Mouse (Mus musculus) forebrain, embryonic 12.5 days (tissue): ENCODE data around the gene 1700025G04Rik. TPM values are rescaled to one million over a fixed set of nuclear protein-coding genes. Genes with fewer than 3 reads are reported as not detected.

ENCODE experiments used
- ATAC-seq: fragments of 200-750 bp; cut with Nextera tagmentation; 2 replicates; pipeline ENCODE4 v1.8.0; 2017; ENCODE audit warnings: moderate TSS enrichment; ENCODE audit not compliant: low FRiP score
- H3K27ac ChIP-seq: fragments of 300-500 bp; sonication (generic); 2 replicates; pipeline ENCODE4 v1.5.1; 2016; ENCODE audit warnings: mild to moderate bottlenecking
- H3K27me3 ChIP-seq: fragments of 300-500 bp; sonication (generic); 2 replicates; pipeline ENCODE4 v1.6.1; 2016; ENCODE audit warnings: mild to moderate bottlenecking
- H3K36me3 ChIP-seq: fragments of 300-500 bp; sonication (generic); replicated peaks from 2 replicates; pipeline ENCODE4 v1.6.1; 2016; ENCODE audit warnings: mild to moderate bottlenecking
- H3K4me1 ChIP-seq: fragments of 300-500 bp; sonication (generic); 2 replicates; pipeline ENCODE4 v1.6.1; 2016
- H3K4me2 ChIP-seq: fragments of 300-500 bp; sonication (generic); 2 replicates; pipeline ENCODE4 v1.6.1; 2016; ENCODE audit warnings: mild to moderate bottlenecking, moderate library complexity
- H3K4me3 ChIP-seq: fragments of 300-500 bp; sonication (generic); replicated peaks from 2 replicates; pipeline ENCODE4 v1.5.1; 2016; ENCODE audit warnings: mild to moderate bottlenecking
- H3K9ac ChIP-seq: fragments of 300-500 bp; sonication (generic); 2 replicates; pipeline ENCODE4 v1.6.1; 2016; ENCODE audit warnings: mild to moderate bottlenecking
- H3K9me3 ChIP-seq: fragments of 300-500 bp; sonication (generic); 2 replicates; pipeline ENCODE4 v1.6.1; 2016
- WGBS: fragments of 180-500 bp; shearing (Covaris S2); methylation state at CpG from one replicate; pipeline ENCODE4 v1.1.7; 2016; 5-methylcytosine and 5-hydroxymethylcytosine counted together
- polyA plus RNA-seq: library from polyadenylated mRNA; unstranded; fragments of >200 nt; fragmentation: Nextera tagmentation; extraction: Ambion mirVana; gene quantifications from 2 replicates; pipeline ENCODE4 v1.2.1, GENCODE M21; 2016

1700025G04Rik gene
- polyA plus RNA-seq, 1 experiment from 2014 or later: 36.4 TPM

GRCm38 (mm10) chr1:152088030-152088429 is 1.9 kb downstream of the 1700025G04Rik start:
- Histone ChIP-seq H3K4me1 (peaks cover 58% of the 10 kb centered on the region), H3K36me3 (no peaks in the 10 kb centered on the region), H3K4me2 (peak overlapping the region; percentile 81), H3K4me3 (peak overlapping the region; percentile 90), H3K9ac (peak overlapping the region; percentile 42), H3K9me3 (no peaks in the 10 kb centered on the region), H3K27ac (no peak overlapping the region), H3K27me3 (no peaks in the 10 kb centered on the region)
- ATAC-seq: no peak
- 62% methylated on average over 5 of the region's 5 CpGs for WGBS

GRCm38 (mm10) chr1:152086951-152087350 is 3.0 kb downstream of the 1700025G04Rik start:
- H3K4me1 ChIP-seq: peaks cover 63% of the 10 kb centered on the region
- no peak overlapping the region for H3K9ac ChIP-seq
- no peaks in the 10 kb centered on the region for H3K9me3 ChIP-seq
- WGBS: 18% methylated on average over 3 of the region's 3 CpGs
- no peaks in the 10 kb centered on the region for H3K36me3 ChIP-seq
- H3K27me3 ChIP-seq: no peaks in the 10 kb centered on the region
- H3K27ac ChIP-seq: no peak overlapping the region
- peak overlapping the region; percentile 81 for H3K4me2 ChIP-seq
- ATAC-seq: no peak
- no peak overlapping the region for H3K4me3 ChIP-seq

GRCm38 (mm10) chr1:152085561-152085960 is 4.4 kb downstream of the 1700025G04Rik start:
- Histone ChIP-seq H3K4me2 (no peak overlapping the region), H3K27ac (no peak overlapping the region), H3K27me3 (no peaks in the 10 kb centered on the region), H3K9ac (no peak overlapping the region), H3K4me3 (no peak overlapping the region), H3K9me3 (no peaks in the 10 kb centered on the region), H3K36me3 (no peaks in the 10 kb centered on the region), H3K4me1 (peaks cover 56% of the 10 kb centered on the region)
- ATAC-seq: no peak
- 79% methylated on average over 5 of the region's 5 CpGs for WGBS

- H3K4me1 ChIP-seq: peaks cover 56% of the 10 kb centered on the region
- 34% methylated on average over 15 of the region's 15 CpGs for WGBS
- H3K36me3 ChIP-seq: no peaks in the 10 kb centered on the region
- H3K27ac ChIP-seq: no peak overlapping the region
- H3K9me3 ChIP-seq: no peaks in the 10 kb centered on the region
- peak overlapping the region; percentile 24 for H3K4me2 ChIP-seq
- H3K9ac ChIP-seq: no peak overlapping the region
- no peaks in the 10 kb centered on the region for H3K27me3 ChIP-seq
- no peak for ATAC-seq
- no peak overlapping the region for H3K4me3 ChIP-seq
Measured at GRCm38 (mm10) chr1:152084638-152085345, 5.1 kb downstream of the 1700025G04Rik start.

- Histone ChIP-seq H3K4me2 (no peak overlapping the region), H3K9ac (no peak overlapping the region), H3K9me3 (no peaks in the 10 kb centered on the region), H3K27me3 (no peaks in the 10 kb centered on the region), H3K27ac (no peak overlapping the region), H3K36me3 (no peaks in the 10 kb centered on the region), H3K4me3 (no peak overlapping the region), H3K4me1 (peaks cover 41% of the 10 kb centered on the region)
- no peak for ATAC-seq
- 80% methylated on average over 8 of the region's 8 CpGs for WGBS
Measured at GRCm38 (mm10) chr1:152081954-152082711, 7.8 kb downstream of the 1700025G04Rik start.

- H3K36me3 ChIP-seq: no peaks in the 10 kb centered on the region
- H3K4me3 ChIP-seq: no peak overlapping the region
- no peaks in the 10 kb centered on the region for H3K9me3 ChIP-seq
- 97% methylated on average over 7 of the region's 7 CpGs for WGBS
- H3K9ac ChIP-seq: no peak overlapping the region
- H3K4me1 ChIP-seq: peaks cover 36% of the 10 kb centered on the region
- H3K4me2 ChIP-seq: no peak overlapping the region
- no peaks in the 10 kb centered on the region for H3K27me3 ChIP-seq
- ATAC-seq: no peak
- H3K27ac ChIP-seq: no peak overlapping the region
Measured at GRCm38 (mm10) chr1:152081121-152081520, 8.8 kb downstream of the 1700025G04Rik start.

- Histone ChIP-seq H3K27ac (no peak overlapping the region), H3K27me3 (no peaks in the 10 kb centered on the region), H3K4me1 (peaks cover 35% of the 10 kb centered on the region), H3K9ac (no peak overlapping the region), H3K4me3 (no peak overlapping the region), H3K9me3 (no peaks in the 10 kb centered on the region), H3K4me2 (no peak overlapping the region), H3K36me3 (no peaks in the 10 kb centered on the region)
- WGBS: 82% methylated on average over 6 of the region's 6 CpGs
- ATAC-seq: no peak
Measured at GRCm38 (mm10) chr1:152080244-152080643, 9.7 kb downstream of the 1700025G04Rik start.

- no peak overlapping the region for H3K4me2 ChIP-seq
- H3K27ac ChIP-seq: no peak overlapping the region
- no peak overlapping the region for H3K9ac ChIP-seq
- peak; percentile 60; the same call in 1 of the 2 replicates for ATAC-seq
- H3K27me3 ChIP-seq: no peaks in the 10 kb centered on the region
- H3K36me3 ChIP-seq: no peaks in the 10 kb centered on the region
- peaks cover 23% of the 10 kb centered on the region for H3K4me1 ChIP-seq
- H3K4me3 ChIP-seq: no peak overlapping the region
- no peaks in the 10 kb centered on the region for H3K9me3 ChIP-seq
- WGBS: 57% methylated on average over 11 of the region's 11 CpGs
Measured at GRCm38 (mm10) chr1:152077171-152077715, 12.7 kb downstream of the 1700025G04Rik start.

- H3K27me3 ChIP-seq: no peaks in the 10 kb centered on the region
- H3K4me3 ChIP-seq: no peak overlapping the region
- H3K36me3 ChIP-seq: no peaks in the 10 kb centered on the region
- 86% methylated on average over 14 of the region's 14 CpGs for WGBS
- no peak overlapping the region for H3K4me2 ChIP-seq
- H3K9ac ChIP-seq: no peak overlapping the region
- ATAC-seq: no peak
- no peak overlapping the region for H3K27ac ChIP-seq
- no peaks in the 10 kb centered on the region for H3K9me3 ChIP-seq
- H3K4me1 ChIP-seq: peaks cover 28% of the 10 kb centered on the region
Measured at GRCm38 (mm10) chr1:152076222-152076845, 13.6 kb downstream of the 1700025G04Rik start.

- no peak overlapping the region for H3K4me2 ChIP-seq
- H3K9me3 ChIP-seq: no peaks in the 10 kb centered on the region
- H3K27ac ChIP-seq: no peak overlapping the region
- H3K4me1 ChIP-seq: peaks cover 29% of the 10 kb centered on the region
- no peaks in the 10 kb centered on the region for H3K36me3 ChIP-seq
- no peak overlapping the region for H3K9ac ChIP-seq
- no peak for ATAC-seq
- no peaks in the 10 kb centered on the region for H3K27me3 ChIP-seq
- WGBS: 86% methylated on average over 6 of the region's 6 CpGs
- no peak overlapping the region for H3K4me3 ChIP-seq
Measured at GRCm38 (mm10) chr1:152075725-152076124, 14.2 kb downstream of the 1700025G04Rik start.

- H3K4me1 ChIP-seq: peaks cover 19% of the 10 kb centered on the region; the same call in 1 of the 2 replicates
- WGBS: 56% methylated on average over 4 of the region's 4 CpGs
- no peak overlapping the region for H3K9ac ChIP-seq
- H3K36me3 ChIP-seq: no peaks in the 10 kb centered on the region
- no peak overlapping the region for H3K27ac ChIP-seq
- no peak for ATAC-seq
- H3K4me2 ChIP-seq: no peak overlapping the region
- no peaks in the 10 kb centered on the region for H3K9me3 ChIP-seq
- no peaks in the 10 kb centered on the region for H3K27me3 ChIP-seq
- no peak overlapping the region for H3K4me3 ChIP-seq
Measured at GRCm38 (mm10) chr1:152070441-152070840, 19.5 kb downstream of the 1700025G04Rik start.

GRCm38 (mm10) chr1:152069745-152070144 is 20.2 kb downstream of the 1700025G04Rik start:
- Histone ChIP-seq H3K4me2 (no peak overlapping the region), H3K4me1 (peaks cover 19% of the 10 kb centered on the region; the same call in 1 of the 2 replicates), H3K27me3 (no peaks in the 10 kb centered on the region), H3K36me3 (no peaks in the 10 kb centered on the region), H3K27ac (no peak overlapping the region), H3K4me3 (no peak overlapping the region), H3K9ac (no peak overlapping the region), H3K9me3 (no peaks in the 10 kb centered on the region)
- 38% methylated on average over 7 of the region's 7 CpGs for WGBS
- ATAC-seq: no peak
